Mouse (Mus musculus) midbrain, embryonic 12.5 days (tissue): Measurements from ENCODE around the gene Blm. TPM values are rescaled to one million over a fixed set of nuclear protein-coding genes. Genes with fewer than 3 reads are reported as not detected.

Source experiments
- ATAC-seq: fragments of 200-750 bp; cut with Nextera tagmentation; 2 replicates; pipeline ENCODE4 v1.8.0; 2017; ENCODE audit warnings: low read depth, moderate TSS enrichment, moderate library complexity; ENCODE audit not compliant: low FRiP score
- H3K27ac ChIP-seq: fragments of 300-500 bp; sonication (generic); replicated peaks from 2 replicates; pipeline ENCODE4 v1.5.1; 2016; ENCODE audit warnings: mild to moderate bottlenecking
- H3K27me3 ChIP-seq: fragments of 300-500 bp; sonication (generic); 2 replicates; pipeline ENCODE4 v1.6.1; 2016; ENCODE audit warnings: mild to moderate bottlenecking
- H3K36me3 ChIP-seq: fragments of 300-500 bp; sonication (generic); 2 replicates; pipeline ENCODE4 v1.6.1; 2016
- H3K4me1 ChIP-seq: fragments of 300-500 bp; sonication (generic); 2 replicates; pipeline ENCODE4 v1.6.1; 2016
- H3K4me2 ChIP-seq: fragments of 300-500 bp; sonication (generic); replicated peaks from 2 replicates; pipeline ENCODE4 v1.6.1; 2016; ENCODE audit warnings: mild to moderate bottlenecking, moderate library complexity
- H3K4me3 ChIP-seq: fragments of 300-500 bp; sonication (generic); 2 replicates; pipeline ENCODE4 v1.5.1; 2016; ENCODE audit warnings: mild to moderate bottlenecking
- H3K9ac ChIP-seq: fragments of 300-500 bp; sonication (generic); replicated peaks from 2 replicates; pipeline ENCODE4 v1.6.1; 2016; ENCODE audit warnings: mild to moderate bottlenecking, moderate library complexity
- H3K9me3 ChIP-seq: fragments of 300-500 bp; sonication (generic); 2 replicates; pipeline ENCODE4 v1.6.1; 2016; ENCODE audit warnings: mild to moderate bottlenecking
- WGBS: fragments of 180-500 bp; shearing (Covaris S2); methylation state at CpG from one replicate; pipeline ENCODE4 v1.1.7; 2016; 5-methylcytosine and 5-hydroxymethylcytosine counted together
- polyA plus RNA-seq: library from polyadenylated mRNA; unstranded; fragments of >200 nt; fragmentation: Nextera tagmentation; extraction: Ambion mirVana; gene quantifications from 2 replicates; pipeline ENCODE4 v1.2.1, GENCODE M21; 2016

The Blm gene
- polyA plus RNA-seq, 1 experiment from 2014 or later, result 36.4 TPM

GRCm38 (mm10) chr7:80410380-80410779, 124.5 kb downstream of the Blm start:
- WGBS, result 77% methylated on average over 9 of the region's 9 CpGs
- Histone ChIP-seq H3K36me3 (no peaks in the 10 kb centered on the region), H3K4me3 (no peak overlapping the region), H3K9ac (no peak overlapping the region), H3K9me3 (no peaks in the 10 kb centered on the region), H3K4me2 (no peak overlapping the region), H3K4me1 (no peaks in the 10 kb centered on the region), H3K27ac (no peak overlapping the region), H3K27me3 (peaks cover 6% of the 10 kb centered on the region)
- no peak for ATAC-seq

GRCm38 (mm10) chr7:80407712-80408111, 127.2 kb downstream of the Blm start:
- no peak overlapping the region for H3K27ac ChIP-seq
- no peaks in the 10 kb centered on the region for H3K4me1 ChIP-seq
- no peak overlapping the region for H3K4me2 ChIP-seq
- ATAC-seq, result no peak
- H3K9ac ChIP-seq, result no peak overlapping the region
- no peaks in the 10 kb centered on the region for H3K9me3 ChIP-seq
- H3K27me3 ChIP-seq, result peaks cover 25% of the 10 kb centered on the region
- H3K36me3 ChIP-seq, result no peaks in the 10 kb centered on the region
- WGBS, result 75% methylated on average over 9 of the region's 9 CpGs
- H3K4me3 ChIP-seq, result no peak overlapping the region

- H3K27ac ChIP-seq, result no peak overlapping the region
- H3K4me3 ChIP-seq, result no peak overlapping the region
- H3K9ac ChIP-seq, result no peak overlapping the region
- no peaks in the 10 kb centered on the region for H3K9me3 ChIP-seq
- 87% methylated on average over 3 of the region's 3 CpGs for WGBS
- no peaks in the 10 kb centered on the region for H3K36me3 ChIP-seq
- H3K4me2 ChIP-seq, result no peak overlapping the region
- H3K27me3 ChIP-seq, result peaks cover 25% of the 10 kb centered on the region
- ATAC-seq, result no peak
- H3K4me1 ChIP-seq, result peaks cover 7% of the 10 kb centered on the region
Measured at GRCm38 (mm10) chr7:80406186-80406585, 128.7 kb downstream of the Blm start.

- Histone ChIP-seq H3K27ac (no peak within 1 kb of the TSS), H3K4me3 (no peak within 1 kb of the TSS), H3K4me2 (no peak within 1 kb of the TSS), H3K9me3 (no peaks in the 10 kb centered on the region), H3K27me3 (peaks cover 25% of the 10 kb centered on the region), H3K9ac (no peak within 1 kb of the TSS), H3K36me3 (no peaks in the 10 kb centered on the region), H3K4me1 (peaks cover 17% of the 10 kb centered on the region)
- ATAC-seq, result no peak
- WGBS, result 82% methylated on average over 9 of the region's 9 CpGs
Measured at GRCm38 (mm10) chr7:80405188-80405695, 129.7 kb downstream of the Blm start, which contains the start of gene Furin. Furin (minus strand) TSS chr7:80405436.

Other genes starting within 250 kb of the Blm start
- gene Prc1, start 240.7 kb downstream of the Blm start, polyA plus RNA-seq, result 175 and 180 TPM in 2 replicates
- gene Rccd1, start 210.7 kb downstream of the Blm start, polyA plus RNA-seq, result 14.2 and 16.2 TPM in 2 replicates
- 51.4 and 54.9 TPM in 2 replicates for gene Unc45a, start 194.1 kb downstream of the Blm start, polyA plus RNA-seq
- 24.3 and 24.8 TPM in 2 replicates for gene Hddc3, start 192.0 kb downstream of the Blm start, polyA plus RNA-seq
- 23.1 and 26.0 TPM in 2 replicates for gene Man2a2, start 163.7 kb downstream of the Blm start, polyA plus RNA-seq
- 7.1 and 11.3 TPM in 2 replicates for gene Fes, start 147.2 kb downstream of the Blm start, polyA plus RNA-seq
- 4.0 and 5.6 TPM in 2 replicates for gene Furin, start 129.7 kb downstream of the Blm start, polyA plus RNA-seq
- gene Crtc3, start 153.8 kb upstream of the Blm start, polyA plus RNA-seq, result 12.6 and 13.7 TPM in 2 replicates